Mouse (Mus musculus) testis, adult 2 months (tissue): ENCODE measurements at regions not wholly inside any gene's neighbourhood (a gene's known extent, or its start where the extent isn't known, plus 50 kb on each side); places are given as distances from the start of the nearest gene placed in this dataset.

Experiments used
- CTCF ChIP-seq: fragments of 200-500 bp; IDR thresholded peaks from 2 replicates; pipeline ENCODE4 v1.5.1; 2012; ENCODE audit warnings: low read depth, mild to moderate bottlenecking, inconsistent platforms, low read length, moderate library complexity; ENCODE audit not compliant: control insufficient read depth, insufficient read depth, insufficient replicate concordance
- POLR2A ChIP-seq: fragments of 200-500 bp; IDR thresholded peaks from 2 replicates; pipeline ENCODE4 v1.6.1; 2012; ENCODE audit warnings: low read depth, mild to moderate bottlenecking, inconsistent platforms, low read length, moderate library complexity; ENCODE audit not compliant: control insufficient read depth

DNA sequence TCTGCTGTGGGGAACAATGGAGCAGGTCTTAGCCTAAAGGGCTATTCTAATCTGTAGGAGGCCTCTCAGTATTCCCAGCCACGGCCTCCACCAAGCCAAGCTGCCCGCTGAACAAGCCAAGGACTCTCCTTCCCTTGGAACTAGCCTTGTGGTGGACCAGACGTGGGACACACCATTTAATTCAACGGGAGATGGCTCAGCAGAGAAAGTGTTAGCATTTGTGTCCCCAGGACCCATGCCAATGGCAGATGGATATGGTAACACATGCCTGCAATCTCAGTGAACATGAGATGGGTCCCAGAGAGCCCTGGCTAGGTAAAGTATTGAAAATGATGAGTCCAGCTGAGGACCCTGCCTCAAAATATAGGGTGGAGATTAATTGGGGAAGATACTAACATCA lies 71.4 kb downstream of the Rpl14 start:
- TF ChIP-seq CTCF, result no peak
- TF ChIP-seq POLR2A, result no peak
